Mouse (Mus musculus): ENCODE data around the gene Tob2. TPM values are rescaled to one million over a fixed set of nuclear protein-coding genes. Genes with fewer than 3 reads are reported as not detected.

Tob2 gene
- total and polyA plus RNA-seq, 3 experiments, result 49.7 to 114 (median 101) TPM

DNA sequence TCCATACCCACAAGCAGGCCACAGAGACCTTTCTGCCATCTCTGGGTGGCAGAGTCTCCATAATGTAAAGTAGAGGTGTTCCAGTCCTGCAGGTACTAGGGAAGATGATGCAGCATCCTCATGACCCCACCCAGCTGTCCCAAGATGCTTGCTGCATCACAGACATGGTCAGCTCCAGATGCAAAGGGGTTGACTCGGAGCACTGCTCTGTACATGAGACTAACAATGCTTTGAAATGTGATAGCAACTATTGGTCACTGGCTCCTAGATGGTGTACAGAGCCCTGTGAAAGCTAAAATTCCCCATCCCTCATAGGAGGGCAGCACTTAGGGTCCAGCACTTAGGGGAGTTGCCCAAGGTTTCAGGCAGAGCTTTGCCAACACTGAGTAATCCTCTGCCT is 54.4 kb downstream of the Tob2 start:
- peak overlapping the region; percentile 5; the same call in 1 of the 2 replicates for H3K4me3 ChIP-seq
- H3K4me1 ChIP-seq (ENCODE audit: control insufficient read depth, insufficient read depth, low read length), result peaks cover 27% of the 10 kb centered on the region
- H3K9ac ChIP-seq (ENCODE audit: low read depth, low read length), result peak overlapping the region; percentile 11; the same call in 1 of the 2 replicates
- DNase-seq, result no peak
- peak overlapping the region; percentile 44 for H3K27ac ChIP-seq
- no peaks in the 10 kb centered on the region for H3K79me2 ChIP-seq (replicated peaks; ENCODE audit: control insufficient read depth, insufficient read depth, low read length)
- no peaks in the 10 kb centered on the region for H3K27me3 ChIP-seq (ENCODE audit: control insufficient read depth, insufficient read depth, low read length)
- TF ChIP-seq EP300 (IDR thresholded peaks at IDR 0.05; ENCODE audit: insufficient read depth, low read depth, low read length) (no peak), CTCF (IDR thresholded peaks at IDR 0.05) (no peak), POLR2A (IDR thresholded peaks at IDR 0.05; ENCODE audit: insufficient read depth, low read depth, low read length) (0 out of 2 replicates have a peak, but pooled peaks have one; percentile 9)
- H3K36me3 ChIP-seq (ENCODE audit: control insufficient read depth, insufficient read depth, low read length), result peaks cover 19% of the 10 kb centered on the region
- 64% methylated on average over 1 of the region's 1 CpGs for WGBS
- intact Hi-C loops (cut with DNase I), result loop anchor here (2.0 kb wide), 1 partner anchor 59 kb away; the partner anchor contains the start of genes Rangap1 and Zc3h7b

DNA sequence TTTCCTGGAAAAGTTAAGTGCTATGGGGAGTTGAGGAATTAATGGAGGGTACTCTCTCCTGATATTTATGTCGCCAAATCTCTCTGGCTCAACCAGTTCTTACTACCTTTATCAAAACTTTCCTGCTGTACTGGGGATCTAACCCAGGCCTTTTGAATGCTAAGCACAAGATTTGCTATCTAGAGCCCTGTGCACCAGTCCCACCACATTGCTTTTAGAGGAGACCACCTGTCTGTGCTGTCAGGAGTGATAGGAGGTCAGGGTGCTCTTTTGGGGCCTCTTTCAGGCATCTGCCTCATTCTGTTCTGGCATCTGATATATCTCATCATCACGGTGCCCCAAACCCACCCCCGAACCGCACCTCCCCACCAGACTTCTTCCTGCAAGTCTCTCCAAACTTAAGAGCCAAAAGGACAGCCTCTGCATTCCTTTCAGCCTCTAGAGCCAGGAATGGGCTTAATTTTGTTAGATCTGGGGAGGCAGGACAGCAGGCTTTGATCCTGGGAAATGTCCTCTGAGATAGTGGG is 55.1 kb downstream of the Tob2 start:
- Histone ChIP-seq H3K27ac (peak overlapping the region; percentile 86), H3K9ac (ENCODE audit: low read depth, low read length) (peak overlapping the region; percentile 81), H3K4me1 (ENCODE audit: control insufficient read depth, insufficient read depth, low read length) (peaks cover 24% of the 10 kb centered on the region), H3K4me3 (peak overlapping the region; percentile 59), H3K36me3 (ENCODE audit: control insufficient read depth, insufficient read depth, low read length) (peaks cover 18% of the 10 kb centered on the region), H3K27me3 (ENCODE audit: control insufficient read depth, insufficient read depth, low read length) (no peaks in the 10 kb centered on the region), H3K79me2 (replicated peaks; ENCODE audit: control insufficient read depth, insufficient read depth, low read length) (no peaks in the 10 kb centered on the region)
- TF ChIP-seq POLR2A (IDR thresholded peaks at IDR 0.05; ENCODE audit: insufficient read depth, low read depth, low read length) (no peak), CTCF (IDR thresholded peaks at IDR 0.05) (no peak), EP300 (IDR thresholded peaks at IDR 0.05; ENCODE audit: insufficient read depth, low read depth, low read length) (no peak)
- no peak for DNase-seq
- intact Hi-C loops (cut with DNase I), result no loop called here
- 56% methylated on average over 4 of the region's 4 CpGs for WGBS

DNA sequence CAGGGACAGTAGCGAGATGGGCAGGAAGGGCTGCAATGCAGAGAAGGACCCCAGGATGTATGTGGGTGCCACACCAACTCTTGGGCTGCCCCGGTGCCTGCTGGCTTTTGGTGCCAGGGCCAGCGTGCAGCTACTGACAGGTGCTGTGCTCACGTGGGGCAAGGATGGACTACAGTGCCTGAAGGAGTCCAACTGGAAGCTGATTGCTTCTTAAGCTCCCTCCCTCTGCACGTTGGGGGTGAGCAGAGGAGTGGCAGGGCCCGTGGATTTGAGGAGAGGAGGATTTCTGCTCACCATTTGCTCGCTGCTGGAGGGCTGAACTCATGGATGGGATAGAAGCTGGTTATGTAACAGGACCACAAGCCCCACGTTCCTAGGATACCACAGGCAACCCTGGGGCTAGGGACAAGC is 55.6 kb downstream of the Tob2 start:
- intact Hi-C loops (cut with DNase I), result no loop called here
- DNase-seq, result no peak

DNA sequence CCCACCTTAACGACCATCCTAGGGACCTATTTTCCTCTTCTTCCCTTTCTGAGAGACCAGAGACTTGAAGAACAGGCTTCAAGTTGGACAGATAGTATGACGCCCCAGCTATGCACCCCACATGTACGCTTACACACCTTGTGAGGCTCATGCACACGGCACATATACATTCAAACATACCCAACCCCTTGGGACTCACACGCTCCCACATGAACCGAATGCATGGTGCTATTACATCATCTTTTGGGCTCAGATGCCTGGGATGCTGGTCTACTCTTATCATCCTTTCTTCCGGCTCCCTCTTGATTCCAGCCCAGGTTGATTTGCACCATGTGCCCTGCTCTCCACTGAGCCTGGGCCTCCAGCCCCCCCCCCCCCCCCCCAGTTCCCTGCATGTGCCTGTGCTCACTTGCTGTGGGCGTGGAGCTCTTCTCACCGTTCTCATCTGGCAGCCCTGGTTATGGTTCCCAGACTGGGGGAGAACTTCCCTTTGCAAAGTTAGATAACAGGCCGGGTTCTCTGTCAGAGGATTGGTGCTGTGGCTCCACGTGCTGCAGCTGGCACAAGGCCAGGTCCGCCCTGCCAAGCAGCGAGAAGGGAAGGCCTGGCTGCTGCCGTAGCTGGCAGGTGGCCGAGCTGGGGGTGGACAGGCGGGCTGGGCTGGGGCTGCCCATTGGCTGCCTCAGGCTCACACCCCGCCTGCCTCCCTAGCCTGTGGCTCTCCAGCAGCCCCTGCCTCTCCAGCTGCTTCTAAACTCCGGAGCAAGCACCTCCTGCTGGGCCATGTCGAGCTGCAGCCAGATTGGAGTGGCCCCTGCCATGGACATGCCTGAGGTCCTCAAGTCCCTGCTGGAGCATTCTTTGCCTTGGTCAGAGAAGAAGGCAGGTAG is 56.4 kb downstream of the Tob2 start, which contains the start of gene Tef:
TSS of gene Tef (plus strand) at position 421 of the 890 bp plus-strand sequence.
- peak within 1 kb of the TSS; percentile 86 for H3K27ac ChIP-seq
- H3K27me3 ChIP-seq (ENCODE audit: control insufficient read depth, insufficient read depth, low read length), result no peaks in the 10 kb centered on the region
- H3K79me2 ChIP-seq (replicated peaks; ENCODE audit: control insufficient read depth, insufficient read depth, low read length), result no peaks in the 10 kb centered on the region
- H3K4me3 ChIP-seq, result peak within 1 kb of the TSS; percentile 59
- TF ChIP-seq POLR2A (IDR thresholded peaks at IDR 0.05; ENCODE audit: insufficient read depth, low read depth, low read length) (peak; percentile 95), EP300 (IDR thresholded peaks at IDR 0.05; ENCODE audit: insufficient read depth, low read depth, low read length) (peak; percentile 96), CTCF (IDR thresholded peaks at IDR 0.05) (peak; percentile 60)
- DNase-seq, result peak; percentile 100
- WGBS, result 10% methylated on average over 19 of the region's 19 CpGs
- intact Hi-C loops (cut with DNase I), result no loop called here
- H3K9ac ChIP-seq (ENCODE audit: low read depth, low read length), result peak within 1 kb of the TSS; percentile 81
- H3K36me3 ChIP-seq (ENCODE audit: control insufficient read depth, insufficient read depth, low read length), result peaks cover 18% of the 10 kb centered on the region
- peaks cover 20% of the 10 kb centered on the region for H3K4me1 ChIP-seq (ENCODE audit: control insufficient read depth, insufficient read depth, low read length)

More for the DNA sequence above, 55.6 kb downstream of the Tob2 start:
- no peaks in the 10 kb centered on the region for H3K27me3 ChIP-seq (ENCODE audit: control insufficient read depth, insufficient read depth, low read length)
- peaks cover 18% of the 10 kb centered on the region for H3K36me3 ChIP-seq (ENCODE audit: control insufficient read depth, insufficient read depth, low read length)
- TF ChIP-seq CTCF (IDR thresholded peaks at IDR 0.05), result no peak
- peak; percentile 77; the same call in 1 of the 2 replicates for TF ChIP-seq EP300 (IDR thresholded peaks at IDR 0.05; ENCODE audit: insufficient read depth, low read depth, low read length)
- no peak for TF ChIP-seq POLR2A (IDR thresholded peaks at IDR 0.05; ENCODE audit: insufficient read depth, low read depth, low read length)
- peak overlapping the region; percentile 59 for H3K4me3 ChIP-seq
- H3K4me1 ChIP-seq (ENCODE audit: control insufficient read depth, insufficient read depth, low read length), result peaks cover 24% of the 10 kb centered on the region
- 13% methylated on average over 8 of the region's 8 CpGs for WGBS
- H3K27ac ChIP-seq, result peak overlapping the region; percentile 86
- peak overlapping the region; percentile 81 for H3K9ac ChIP-seq (ENCODE audit: low read depth, low read length)
- H3K79me2 ChIP-seq (replicated peaks; ENCODE audit: control insufficient read depth, insufficient read depth, low read length), result no peaks in the 10 kb centered on the region

DNA sequence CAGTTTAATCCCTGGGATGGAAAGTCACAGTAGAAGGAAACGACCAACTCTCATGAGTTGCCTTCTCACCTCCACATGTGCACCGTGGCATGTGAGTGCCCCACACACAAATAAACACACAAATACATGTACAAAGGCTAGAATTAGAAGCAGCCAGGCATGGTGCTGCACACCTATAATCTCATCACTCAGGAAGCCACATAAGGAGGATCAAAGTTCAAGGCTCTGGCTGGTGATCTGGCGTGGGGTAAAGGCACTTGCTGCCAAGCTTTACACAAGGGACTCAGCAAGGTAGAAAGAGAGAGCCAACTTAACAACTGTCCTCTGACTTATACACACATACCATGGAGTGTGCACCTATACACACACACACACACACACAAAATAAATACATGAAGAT is 58.2 kb downstream of the Tob2 start:
- H3K27me3 ChIP-seq (ENCODE audit: control insufficient read depth, insufficient read depth, low read length), result no peaks in the 10 kb centered on the region
- peaks cover 12% of the 10 kb centered on the region for H3K4me1 ChIP-seq (ENCODE audit: control insufficient read depth, insufficient read depth, low read length)
- H3K4me3 ChIP-seq, result no peak overlapping the region
- no peak overlapping the region for H3K9ac ChIP-seq (ENCODE audit: low read depth, low read length)
- peaks cover 8% of the 10 kb centered on the region for H3K36me3 ChIP-seq (ENCODE audit: control insufficient read depth, insufficient read depth, low read length)
- intact Hi-C loops (cut with DNase I), result no loop called here
- no peaks in the 10 kb centered on the region for H3K79me2 ChIP-seq (replicated peaks; ENCODE audit: control insufficient read depth, insufficient read depth, low read length)
- TF ChIP-seq CTCF (IDR thresholded peaks at IDR 0.05) (no peak), POLR2A (IDR thresholded peaks at IDR 0.05; ENCODE audit: insufficient read depth, low read depth, low read length) (no peak), EP300 (IDR thresholded peaks at IDR 0.05; ENCODE audit: insufficient read depth, low read depth, low read length) (no peak)
- H3K27ac ChIP-seq, result no peak overlapping the region
- 68% methylated on average over 3 of the region's 3 CpGs for WGBS
- no peak for DNase-seq
